Mouse (Mus musculus): Measurements from ENCODE around the gene Rest. TPM values are rescaled to one million over a fixed set of nuclear protein-coding genes. Genes with fewer than 3 reads are reported as not detected.

Rest gene
- total and polyA plus RNA-seq, 2 experiments from 2014 or later: 14.7 to 20.3 TPM

DNA sequence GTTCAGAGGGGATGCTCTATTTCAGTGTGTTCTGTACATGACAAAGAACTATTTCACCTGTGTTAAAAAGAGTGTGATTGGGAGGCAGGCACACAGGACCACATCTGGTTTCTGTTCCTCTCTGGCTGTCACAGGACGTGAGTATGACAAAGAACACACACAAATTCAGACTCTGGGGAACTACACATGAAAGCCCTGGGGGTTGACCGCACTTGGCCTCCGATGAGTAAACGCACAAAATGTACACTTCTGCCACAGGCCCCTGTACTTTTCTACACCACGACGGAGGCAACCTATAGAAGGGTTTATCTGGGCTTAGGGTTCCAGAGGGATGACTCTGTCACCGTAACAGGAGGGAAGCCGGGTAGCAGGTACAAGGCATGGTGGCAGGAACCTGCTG lies 24.4 kb downstream of the Rest start:
- no peaks in the 10 kb centered on the region for H3K27me3 ChIP-seq (ENCODE audit: control insufficient read depth, insufficient read depth, low read length)
- no peak overlapping the region for H3K4me3 ChIP-seq (ENCODE audit: low read depth, low read length)
- ATAC-seq (ENCODE audit: insufficient read depth, low read depth) (no peak), DNase-seq (ENCODE audit: low spot score) (no peak)
- TF ChIP-seq EP300 (IDR thresholded peaks at IDR 0.05; ENCODE audit: low read depth): no peak
- peaks cover 47% of the 10 kb centered on the region for H3K36me3 ChIP-seq (replicated peaks; ENCODE audit: control insufficient read depth, insufficient read depth, low read length)
- no peak overlapping the region for H3K4me2 ChIP-seq (ENCODE audit: low read depth, low read length)
- no peak overlapping the region for H3K27ac ChIP-seq (ENCODE audit: low read depth)
- 59% methylated on average over 8 of the region's 8 CpGs for WGBS
- no peaks in the 10 kb centered on the region for H3K9me3 ChIP-seq (replicated peaks; ENCODE audit: control insufficient read depth, low read length)
- H3K9ac ChIP-seq (replicated peaks; ENCODE audit: low read depth, low read length): no peak overlapping the region
- H3K4me1 ChIP-seq (ENCODE audit: control insufficient read depth, insufficient read depth): no peaks in the 10 kb centered on the region

DNA sequence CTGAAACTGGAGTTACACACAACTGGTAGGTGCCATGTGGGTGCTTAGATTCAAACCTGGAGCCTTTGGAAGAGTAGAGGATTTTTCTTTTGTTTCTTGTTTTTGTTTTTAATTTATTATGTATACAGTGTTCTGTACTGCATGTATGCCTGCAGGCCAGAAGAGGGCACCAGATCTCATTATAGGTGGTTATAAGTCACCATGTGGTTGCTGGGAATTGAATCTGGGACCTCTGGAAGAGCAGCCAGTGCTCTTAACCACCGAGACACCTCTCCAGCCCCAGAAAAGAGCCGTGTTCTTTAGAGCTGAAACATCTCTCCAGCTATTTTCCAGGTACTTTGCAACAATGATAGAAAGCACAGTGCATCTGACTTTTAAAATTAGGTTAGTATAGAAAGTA lies 25.3 kb downstream of the Rest start:
- Histone ChIP-seq H3K27ac (ENCODE audit: low read depth) (no peak overlapping the region), H3K9me3 (replicated peaks; ENCODE audit: control insufficient read depth, low read length) (no peaks in the 10 kb centered on the region), H3K4me2 (ENCODE audit: low read depth, low read length) (no peak overlapping the region), H3K9ac (replicated peaks; ENCODE audit: low read depth, low read length) (no peak overlapping the region), H3K27me3 (ENCODE audit: control insufficient read depth, insufficient read depth, low read length) (no peaks in the 10 kb centered on the region), H3K4me1 (ENCODE audit: control insufficient read depth, insufficient read depth) (no peaks in the 10 kb centered on the region), H3K36me3 (replicated peaks; ENCODE audit: control insufficient read depth, insufficient read depth, low read length) (peaks cover 46% of the 10 kb centered on the region), H3K4me3 (ENCODE audit: low read depth, low read length) (no peak overlapping the region)
- 89% methylated on average over 2 of the region's 2 CpGs for WGBS
- ATAC-seq (ENCODE audit: insufficient read depth, low read depth) (no peak), DNase-seq (ENCODE audit: low spot score) (no peak)
- TF ChIP-seq CTCF (IDR thresholded peaks at IDR 0.05; ENCODE audit: low read depth): no peak
- no peak for TF ChIP-seq EP300 (IDR thresholded peaks at IDR 0.05; ENCODE audit: low read depth)

DNA sequence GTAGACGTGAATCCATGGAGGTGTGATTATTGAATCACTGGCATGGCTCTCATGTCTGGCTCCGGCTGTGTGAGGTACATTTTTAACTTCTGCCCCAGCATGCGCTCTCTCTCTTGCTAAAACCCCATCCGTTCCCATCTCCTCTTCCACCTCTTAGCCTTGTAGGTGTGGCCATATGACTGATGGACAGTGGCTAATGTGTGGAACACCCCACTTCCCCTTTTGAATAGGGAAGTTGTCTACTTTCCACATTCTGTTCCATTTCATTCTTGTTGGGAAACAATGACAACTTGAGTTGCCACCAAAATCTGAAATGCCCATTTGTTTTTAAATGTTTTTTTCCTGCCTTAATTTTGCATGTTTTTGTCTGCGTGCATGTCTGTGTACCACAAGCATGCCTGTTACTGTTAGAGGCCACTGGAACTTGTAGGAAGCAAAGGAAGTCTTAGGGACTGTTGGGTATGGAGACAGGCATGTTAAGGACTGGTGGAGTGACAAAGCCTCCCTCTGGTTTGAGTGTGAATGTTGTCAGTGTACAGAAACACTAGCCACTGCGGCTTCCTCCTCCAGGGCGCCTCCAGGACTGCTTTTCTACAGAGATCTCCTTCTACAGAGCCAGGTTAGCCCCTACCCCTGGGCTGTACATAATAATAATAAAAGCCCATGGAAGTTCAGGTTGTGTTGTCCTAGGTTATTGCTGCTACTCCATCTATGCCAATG lies 27.7 kb downstream of the Rest start:
- Histone ChIP-seq H3K9ac (replicated peaks; ENCODE audit: low read depth, low read length) (no peak overlapping the region), H3K4me1 (ENCODE audit: control insufficient read depth, insufficient read depth) (no peaks in the 10 kb centered on the region), H3K9me3 (replicated peaks; ENCODE audit: control insufficient read depth, low read length) (no peaks in the 10 kb centered on the region), H3K36me3 (replicated peaks; ENCODE audit: control insufficient read depth, insufficient read depth, low read length) (peaks cover 59% of the 10 kb centered on the region), H3K4me2 (ENCODE audit: low read depth, low read length) (no peak overlapping the region), H3K4me3 (ENCODE audit: low read depth, low read length) (no peak overlapping the region), H3K27me3 (ENCODE audit: control insufficient read depth, insufficient read depth, low read length) (no peaks in the 10 kb centered on the region), H3K27ac (ENCODE audit: low read depth) (no peak overlapping the region)
- TF ChIP-seq CTCF (IDR thresholded peaks at IDR 0.05; ENCODE audit: low read depth) (no peak), EP300 (IDR thresholded peaks at IDR 0.05; ENCODE audit: low read depth) (no peak)
- DNase-seq (ENCODE audit: low spot score) (no peak), ATAC-seq (ENCODE audit: insufficient read depth, low read depth) (no peak)
- WGBS: 85% methylated on average over 7 of the region's 7 CpGs

DNA sequence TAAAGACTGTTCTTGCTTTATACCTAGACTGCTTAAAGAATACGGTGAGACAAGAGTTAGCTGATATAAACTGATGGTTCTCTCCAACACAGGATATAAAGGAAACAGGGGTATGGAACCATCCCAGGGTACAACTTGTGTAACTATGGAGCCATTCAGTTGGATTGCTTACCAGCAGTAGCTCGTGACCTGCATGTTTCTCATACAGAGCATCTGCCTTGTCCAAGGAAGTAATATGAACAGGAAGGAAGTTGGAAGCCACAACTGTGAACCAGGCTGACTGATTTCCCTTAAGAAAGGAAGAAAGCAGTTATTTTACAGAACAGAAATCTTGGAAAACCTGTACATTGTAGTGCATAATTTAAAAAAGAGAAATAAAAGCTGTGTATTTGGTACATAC lies 34.2 kb downstream of the Rest start:
- H3K9me3 ChIP-seq (replicated peaks; ENCODE audit: control insufficient read depth, low read length): no peaks in the 10 kb centered on the region
- no peak overlapping the region for H3K9ac ChIP-seq (replicated peaks; ENCODE audit: low read depth, low read length)
- no peak overlapping the region for H3K27ac ChIP-seq (ENCODE audit: low read depth)
- WGBS: 84% methylated on average over 2 of the region's 2 CpGs
- no peak for DNase-seq (ENCODE audit: low spot score)
- H3K36me3 ChIP-seq (replicated peaks; ENCODE audit: control insufficient read depth, insufficient read depth, low read length): peaks cover 47% of the 10 kb centered on the region
- no peak overlapping the region for H3K4me3 ChIP-seq (ENCODE audit: low read depth, low read length)
- TF ChIP-seq EP300 (IDR thresholded peaks at IDR 0.05; ENCODE audit: low read depth) (no peak), CTCF (IDR thresholded peaks at IDR 0.05; ENCODE audit: low read depth) (no peak)
- H3K27me3 ChIP-seq (ENCODE audit: control insufficient read depth, insufficient read depth, low read length): no peaks in the 10 kb centered on the region
- no peaks in the 10 kb centered on the region for H3K4me1 ChIP-seq (ENCODE audit: control insufficient read depth, insufficient read depth)
- ATAC-seq (ENCODE audit: insufficient read depth, low read depth): no peak
- no peak overlapping the region for H3K4me2 ChIP-seq (ENCODE audit: low read depth, low read length)

DNA sequence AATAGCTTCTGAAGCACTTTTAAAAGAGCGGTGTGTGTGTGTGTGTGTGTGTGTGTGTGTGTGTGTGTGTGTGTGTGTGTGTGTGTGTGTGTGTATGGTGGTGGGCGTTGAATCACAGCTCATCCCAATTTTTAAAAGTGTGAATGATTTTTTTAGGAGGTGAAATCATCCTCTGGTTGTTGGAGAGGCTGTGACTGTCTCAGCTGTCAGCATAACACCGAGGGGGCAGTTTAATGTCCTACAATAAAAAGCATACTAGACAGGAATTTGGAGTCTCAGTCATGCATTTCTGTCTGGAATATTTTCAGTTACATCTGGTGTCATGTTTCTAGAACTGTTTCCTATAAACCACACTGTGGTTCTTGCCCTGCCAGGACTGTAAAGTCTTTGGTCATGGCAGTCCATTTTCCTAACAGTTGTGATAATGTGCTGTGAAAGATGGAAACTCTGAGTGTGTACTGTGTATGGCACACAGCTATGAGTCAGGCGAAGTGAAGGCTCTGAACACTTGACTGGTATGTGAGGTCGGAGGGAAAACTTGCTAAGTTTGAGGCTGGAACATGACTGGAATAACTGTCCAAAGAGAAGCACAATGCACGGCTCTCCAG lies 36.1 kb downstream of the Rest start:
- Histone ChIP-seq H3K9ac (replicated peaks; ENCODE audit: low read depth, low read length) (no peak overlapping the region), H3K36me3 (replicated peaks; ENCODE audit: control insufficient read depth, insufficient read depth, low read length) (peaks cover 50% of the 10 kb centered on the region), H3K4me2 (ENCODE audit: low read depth, low read length) (no peak overlapping the region), H3K27me3 (ENCODE audit: control insufficient read depth, insufficient read depth, low read length) (no peaks in the 10 kb centered on the region), H3K4me1 (ENCODE audit: control insufficient read depth, insufficient read depth) (no peaks in the 10 kb centered on the region), H3K9me3 (replicated peaks; ENCODE audit: control insufficient read depth, low read length) (no peaks in the 10 kb centered on the region), H3K27ac (ENCODE audit: low read depth) (no peak overlapping the region), H3K4me3 (ENCODE audit: low read depth, low read length) (no peak overlapping the region)
- TF ChIP-seq CTCF (IDR thresholded peaks at IDR 0.05; ENCODE audit: low read depth) (no peak), EP300 (IDR thresholded peaks at IDR 0.05; ENCODE audit: low read depth) (no peak)
- WGBS: 63% methylated on average over 6 of the region's 6 CpGs
- no peak for ATAC-seq (ENCODE audit: insufficient read depth, low read depth)
- DNase-seq (ENCODE audit: low spot score): no peak

Measured in heart, postnatal 0 days (tissue).